Mouse (Mus musculus) neutrophil, adult 5-6 weeks (primary cell): Measurements from ENCODE around the gene Theg. TPM values are rescaled to one million over a fixed set of nuclear protein-coding genes. Genes with fewer than 3 reads are reported as not detected.

Experiments used
- ATAC-seq: fragments of 151-379, 151-347 bp; 2 replicates; pipeline ENCODE4 v1.8.0; 2017; ENCODE audit warnings: mild to moderate bottlenecking, moderate TSS enrichment; ENCODE audit not compliant: insufficient number of reproducible peaks, poor library complexity, low FRiP score, severe bottlenecking; ENCODE audit errors: extremely low read depth
- total RNA-seq: library from RNA; stranded (forward); fragments of 200-1000 nt; gene quantifications from 2 replicates; pipeline ENCODE4 v1.2.3, GENCODE M21; 2017

Theg gene
- total RNA-seq, 1 experiment from 2014 or later: not detected

DNA sequence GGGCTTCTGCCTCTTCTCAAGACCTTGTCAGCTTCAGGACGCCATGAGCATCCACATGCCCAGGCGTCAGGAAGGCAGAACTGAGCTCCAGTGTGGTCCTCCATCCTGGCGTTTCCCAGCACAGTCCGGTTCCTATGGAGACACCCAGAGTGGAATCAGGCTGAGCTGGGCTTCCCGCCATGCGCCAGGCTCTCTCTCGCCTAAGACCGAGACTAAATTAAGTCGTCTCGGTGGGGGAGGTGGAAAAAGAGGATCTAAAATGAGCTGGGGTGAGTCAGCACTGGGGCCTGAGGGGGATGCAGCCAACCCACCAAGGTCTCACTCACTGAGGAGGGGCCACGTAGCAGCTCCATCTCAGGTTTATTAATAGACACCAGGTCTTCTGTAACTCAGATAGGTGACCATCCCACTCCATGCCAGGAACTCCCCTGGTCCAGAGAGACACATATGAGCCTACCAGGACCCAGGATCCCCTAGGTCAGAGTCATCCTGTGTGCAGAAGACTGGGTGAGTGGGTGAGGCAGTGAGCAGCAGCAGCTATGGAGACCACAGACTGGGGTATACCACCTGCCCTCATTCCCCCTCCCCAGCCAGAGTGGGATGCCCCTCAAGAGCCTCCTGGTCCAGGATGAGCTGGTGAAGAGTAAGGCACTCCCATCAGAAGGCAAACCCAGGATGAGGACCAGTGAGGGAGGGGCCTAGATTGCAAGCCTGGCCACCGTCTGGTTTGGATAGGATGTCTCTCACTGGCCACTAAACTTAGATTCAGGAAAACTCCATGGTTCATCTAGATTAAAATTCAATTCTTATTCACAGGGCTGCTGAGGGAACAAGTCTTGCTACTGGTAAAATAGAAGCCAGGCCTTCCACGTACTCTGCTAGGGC is 10.2 kb upstream of the Theg start:
- no peak for ATAC-seq

DNA sequence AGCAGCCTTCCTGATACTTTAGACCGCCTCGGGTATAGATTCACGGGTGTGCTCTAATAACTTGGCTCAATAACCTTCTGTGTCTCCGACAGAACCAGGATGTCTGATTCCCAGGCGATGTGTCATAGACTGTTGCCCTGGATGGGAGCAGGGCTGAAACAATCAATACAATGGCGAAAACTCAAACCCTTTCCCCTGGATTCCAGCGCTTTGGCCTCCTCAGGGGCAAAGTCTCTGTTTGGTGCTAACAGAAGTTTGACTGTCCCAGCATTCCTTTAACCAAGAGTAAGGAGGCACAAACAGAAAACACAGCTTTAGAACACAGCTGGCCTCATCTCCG is 8.4 kb upstream of the Theg start:
- no peak for ATAC-seq

DNA sequence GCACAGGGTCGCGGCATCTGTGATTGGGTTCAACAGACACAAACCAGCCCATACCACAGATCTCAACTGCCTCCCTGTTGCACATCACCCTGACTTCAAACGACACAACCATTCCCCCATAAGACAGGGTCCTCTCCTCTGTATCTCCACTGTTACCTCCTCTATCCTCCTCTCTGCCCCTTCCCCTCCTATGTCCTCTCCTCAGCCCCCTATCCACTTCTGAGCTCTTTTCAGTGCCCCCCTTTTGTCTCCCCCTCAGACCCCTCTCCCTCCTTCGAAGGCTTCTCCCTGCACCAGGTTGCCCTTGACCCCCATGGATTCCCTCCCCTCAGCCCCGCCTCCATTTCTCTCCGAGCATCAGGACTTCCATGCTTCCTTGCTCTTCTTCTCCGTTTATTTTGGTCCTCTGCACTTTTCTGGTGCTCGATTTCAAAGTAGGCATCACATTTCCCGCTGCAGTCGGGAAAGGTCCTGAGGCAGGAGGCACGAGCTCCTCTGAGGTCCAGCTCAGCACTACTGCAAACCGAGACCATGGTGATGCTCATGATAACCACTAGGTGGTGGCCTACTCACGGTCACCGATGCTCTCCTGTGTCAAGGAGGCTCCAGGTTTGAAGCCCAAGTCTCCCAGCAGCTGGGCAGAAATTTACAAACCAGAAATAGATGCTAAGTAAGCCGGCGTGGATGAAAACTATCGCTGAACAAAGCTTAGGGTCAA is 7.9 kb upstream of the Theg start:
- ATAC-seq: peak; percentile 60

DNA sequence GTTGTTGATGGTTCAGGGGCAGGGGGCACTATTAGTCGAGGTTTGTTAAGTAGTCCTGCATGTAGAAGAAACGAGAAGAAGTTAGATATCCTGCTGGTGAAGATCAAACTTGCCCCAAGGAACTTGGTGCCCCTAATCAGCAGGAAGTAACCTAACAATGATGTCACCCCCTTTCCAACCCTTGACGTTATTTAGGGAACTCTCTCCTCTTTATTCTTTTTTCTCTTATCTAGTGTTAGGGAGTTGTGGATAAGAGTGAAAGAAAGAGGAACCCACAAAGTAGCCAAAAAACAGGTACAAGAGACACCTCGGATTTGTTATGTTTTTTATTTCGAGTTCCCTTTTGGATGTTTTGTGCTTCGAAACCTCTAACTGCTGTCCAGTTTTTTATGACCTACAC is 7.0 kb upstream of the Theg start:
- ATAC-seq: no peak

DNA sequence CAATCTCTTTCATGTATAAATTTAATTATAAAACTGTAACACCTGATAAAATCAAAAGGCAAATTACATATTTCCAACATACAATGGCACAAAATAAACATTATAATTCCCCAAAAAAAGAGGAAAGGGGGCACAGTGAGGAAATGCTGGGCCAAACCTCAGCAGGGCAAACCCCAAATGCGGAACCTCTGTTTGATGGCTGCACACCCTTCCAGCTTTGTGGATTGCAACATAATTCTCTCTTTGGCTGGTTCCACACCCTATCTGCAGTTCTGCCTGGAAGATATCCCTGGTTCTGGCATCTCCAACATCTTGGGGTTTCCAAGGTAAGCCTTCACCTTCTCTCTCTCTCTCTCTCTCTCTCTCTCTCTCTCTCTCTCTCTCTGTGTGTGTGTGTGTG is 3.6 kb upstream of the Theg start:
- ATAC-seq: no peak

DNA sequence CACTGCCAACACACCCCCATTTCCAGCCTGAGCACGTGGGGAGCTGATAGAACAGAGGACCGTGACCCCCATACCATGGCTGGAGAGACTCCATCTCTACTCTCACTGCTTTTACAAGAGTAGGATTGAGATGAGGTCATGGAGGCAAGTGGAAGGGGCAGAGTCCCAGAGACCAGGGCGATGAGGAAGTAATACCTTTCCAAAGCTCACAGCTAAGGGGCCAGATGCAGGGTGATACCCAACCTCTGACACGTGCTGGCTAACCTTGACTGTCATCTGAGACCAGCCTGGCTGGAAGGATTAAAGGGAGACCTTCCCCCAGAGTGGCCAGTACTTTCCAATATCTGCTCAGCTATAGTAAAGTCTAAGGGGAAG is 608 bp upstream of the Theg start:
- ATAC-seq: no peak

DNA sequence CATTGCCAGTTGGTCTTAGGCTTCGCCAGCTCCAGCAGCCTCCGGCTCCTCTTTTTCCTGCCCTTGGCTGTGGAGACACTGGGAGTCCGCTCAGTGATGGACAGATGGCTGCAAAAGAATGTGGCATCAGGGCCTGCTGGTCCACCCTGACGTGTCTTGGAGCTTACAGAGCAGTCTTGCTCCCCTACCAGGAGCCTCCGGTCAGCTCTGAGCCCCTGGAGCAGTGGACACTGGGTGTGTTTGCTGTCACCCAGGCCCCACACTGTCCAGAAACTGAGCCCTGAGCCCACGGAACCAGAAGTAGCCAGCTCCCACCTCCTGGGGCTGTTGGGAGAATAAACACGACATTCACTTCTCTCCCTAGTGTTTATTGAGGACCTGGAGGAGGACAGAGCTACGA is 888 bp downstream of the Theg start:
- ATAC-seq: no peak

DNA sequence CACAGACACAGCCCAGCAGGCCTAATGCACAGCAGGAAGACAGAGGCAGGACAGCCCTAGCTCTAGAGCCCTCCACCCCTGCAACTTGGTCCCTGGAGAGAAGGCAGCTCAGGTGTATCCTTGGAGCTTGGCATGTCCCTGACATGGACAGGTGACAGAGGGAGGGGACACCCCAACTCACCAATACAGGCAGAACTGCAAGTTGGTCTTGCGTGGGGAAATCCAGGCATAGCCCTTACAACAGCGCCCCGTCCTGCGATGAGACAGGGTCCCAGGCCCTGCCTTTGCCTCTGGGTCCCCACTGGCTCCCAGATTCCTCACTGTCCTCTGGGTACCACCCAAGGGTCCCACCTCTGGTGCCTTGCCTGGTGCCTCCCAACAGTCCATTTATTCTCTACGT is 1.4 kb downstream of the Theg start:
- no peak for ATAC-seq

DNA sequence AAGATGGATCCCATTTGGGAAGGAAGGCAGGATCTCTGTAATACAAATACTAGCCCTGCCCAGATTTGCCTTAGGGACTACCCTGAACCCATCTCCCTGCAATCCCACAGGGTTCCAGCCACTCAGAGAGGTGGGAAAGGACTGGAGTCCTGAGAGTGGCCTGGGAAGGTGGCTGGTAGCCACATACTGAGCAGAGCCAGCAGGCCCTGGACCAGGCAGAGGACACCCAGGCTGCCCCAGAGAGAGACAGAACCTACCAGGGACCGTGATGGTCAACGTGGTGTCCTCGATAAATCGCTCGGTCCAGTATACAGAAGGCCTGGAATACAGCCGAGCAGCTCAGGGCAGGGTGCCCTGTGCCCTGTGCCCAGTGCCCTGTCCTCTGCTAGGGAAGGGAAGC is 2.0 kb downstream of the Theg start:
- no peak for ATAC-seq

DNA sequence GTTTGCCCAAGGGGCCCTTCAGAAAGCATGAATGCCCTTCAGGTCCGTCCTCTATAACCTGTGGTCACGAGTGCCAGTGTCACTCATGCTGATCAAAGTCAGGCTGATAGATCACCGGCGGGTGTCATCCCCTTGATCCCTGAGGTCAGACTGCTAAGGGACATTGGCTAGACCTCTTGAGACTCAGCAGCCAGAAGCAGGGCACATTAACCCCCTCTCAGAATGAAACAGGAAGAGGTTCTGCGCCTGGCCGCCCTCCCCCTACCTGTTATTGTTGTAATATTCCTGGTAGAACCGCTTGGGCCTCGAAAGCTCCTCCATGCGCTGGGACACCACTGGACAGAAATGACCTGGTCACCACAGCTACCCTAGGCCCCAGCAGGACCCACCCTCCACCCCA is 2.7 kb downstream of the Theg start:
- peak; percentile 33; the same call in 1 of the 2 replicates for ATAC-seq

DNA sequence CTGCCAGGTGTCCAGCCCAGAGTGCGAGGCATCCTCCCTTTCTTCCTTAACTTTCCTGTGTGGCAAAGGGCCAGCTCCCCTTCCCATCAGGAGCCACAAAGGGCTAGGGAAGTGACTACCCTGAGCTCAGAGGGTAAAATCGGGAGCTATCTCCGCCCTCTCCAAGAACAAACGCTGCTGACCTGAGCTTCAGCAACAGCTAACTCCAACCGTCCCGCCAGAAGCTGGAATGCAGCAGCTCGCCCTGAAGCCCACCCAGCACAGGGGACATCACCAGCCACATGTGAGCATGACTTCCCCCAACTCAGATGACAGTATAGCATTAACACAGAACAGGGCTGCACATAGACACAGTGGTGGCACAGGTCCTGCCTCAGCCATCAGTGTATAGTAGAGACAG is 3.1 kb downstream of the Theg start:
- ATAC-seq: no peak

DNA sequence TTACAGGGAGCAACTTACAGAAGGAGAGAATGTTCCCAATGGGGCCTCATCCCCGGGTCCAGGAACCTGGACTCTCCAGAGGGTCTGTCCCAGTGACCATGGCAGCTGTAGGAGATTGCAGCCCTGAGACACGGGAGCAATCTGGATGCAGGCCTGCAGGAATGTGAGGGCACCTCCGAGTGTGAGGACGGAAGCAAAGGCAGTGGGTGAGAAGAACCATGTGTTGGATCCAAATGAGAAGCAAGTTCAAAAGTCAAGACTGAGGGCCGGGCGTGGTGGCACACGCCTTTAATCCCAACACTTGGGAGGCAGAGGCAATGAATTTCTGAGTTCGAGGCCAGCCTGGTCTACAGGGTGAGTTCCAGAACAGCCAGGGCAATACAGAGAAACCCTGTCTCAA is 5.6 kb downstream of the Theg start:
- ATAC-seq: no peak

DNA sequence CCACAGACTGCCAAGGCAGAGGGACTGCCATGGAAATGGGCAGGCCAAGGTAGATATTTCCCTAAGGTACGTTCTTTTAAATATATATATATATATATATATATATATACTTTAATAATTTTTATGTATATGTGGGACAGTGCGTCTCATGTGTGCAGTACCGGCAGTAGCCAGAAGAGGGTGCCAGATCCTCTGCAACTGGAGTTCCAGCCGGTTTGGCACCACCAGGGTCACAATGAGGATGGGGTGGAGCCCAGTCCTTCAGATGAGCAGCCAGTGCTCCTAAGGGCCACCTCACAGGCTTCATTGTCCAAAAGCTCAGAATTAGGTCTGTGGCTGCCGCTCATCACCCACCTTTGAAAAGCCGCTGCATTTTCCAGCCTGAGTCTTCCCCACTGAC is 6.3 kb downstream of the Theg start:
- ATAC-seq: no peak

DNA sequence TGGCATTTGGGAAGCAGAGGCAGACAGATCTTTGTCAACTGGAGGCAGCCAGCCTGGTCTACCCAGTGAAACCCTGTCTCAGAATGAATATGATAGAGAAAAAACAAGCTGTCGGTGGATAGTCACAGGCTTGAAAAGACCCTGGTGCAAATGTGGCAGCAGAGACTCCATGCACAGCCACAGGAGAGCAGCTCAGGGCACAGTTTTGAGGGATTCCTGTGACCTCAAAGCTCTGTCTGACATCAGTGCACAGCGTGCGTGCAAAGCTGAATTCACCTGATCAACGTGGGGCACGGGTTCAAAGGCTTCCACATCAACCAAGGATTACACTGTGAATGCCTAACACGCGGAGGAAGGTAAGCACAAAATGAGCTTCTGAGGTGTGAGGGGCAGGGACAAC is 6.8 kb downstream of the Theg start:
- no peak for ATAC-seq

DNA sequence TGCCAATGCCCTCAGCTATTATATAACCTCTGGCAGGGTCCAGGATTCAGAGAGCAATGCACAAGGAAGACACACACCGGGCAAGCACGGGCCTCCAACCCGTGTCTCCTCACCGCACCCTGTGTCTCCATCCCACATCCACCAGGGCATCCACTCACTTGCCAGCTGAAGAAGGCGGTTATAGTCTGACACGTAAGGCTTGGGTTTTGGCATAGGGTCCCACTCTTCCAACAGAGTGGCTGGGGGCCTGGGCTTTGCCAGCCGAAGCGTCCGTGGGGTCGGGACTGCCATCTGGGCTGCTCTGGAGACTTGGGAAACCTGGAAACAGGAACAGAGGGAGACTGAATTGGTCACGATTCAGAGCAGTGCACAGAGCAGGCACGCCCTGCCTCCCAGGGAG is 7.3 kb downstream of the Theg start:
- no peak for ATAC-seq

DNA sequence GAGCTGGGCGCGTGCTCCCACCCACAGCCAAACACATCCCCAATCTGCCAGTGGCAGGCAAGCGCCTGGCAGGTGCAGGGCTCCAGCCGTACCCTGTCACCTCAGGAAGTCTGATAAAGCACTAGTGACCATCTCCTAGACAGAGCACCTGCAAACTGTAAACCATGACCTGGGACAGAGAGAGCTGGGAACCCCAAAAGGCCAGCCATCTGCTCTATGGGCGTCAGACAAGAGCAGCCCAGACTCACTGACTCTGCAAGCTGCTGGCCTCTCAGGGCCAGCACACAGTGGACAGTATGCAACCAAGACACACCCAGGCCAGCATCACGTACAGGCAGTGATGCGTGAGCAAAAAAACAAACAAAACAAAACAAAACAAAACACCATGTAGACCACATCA is 8.2 kb downstream of the Theg start:
- no peak for ATAC-seq

DNA sequence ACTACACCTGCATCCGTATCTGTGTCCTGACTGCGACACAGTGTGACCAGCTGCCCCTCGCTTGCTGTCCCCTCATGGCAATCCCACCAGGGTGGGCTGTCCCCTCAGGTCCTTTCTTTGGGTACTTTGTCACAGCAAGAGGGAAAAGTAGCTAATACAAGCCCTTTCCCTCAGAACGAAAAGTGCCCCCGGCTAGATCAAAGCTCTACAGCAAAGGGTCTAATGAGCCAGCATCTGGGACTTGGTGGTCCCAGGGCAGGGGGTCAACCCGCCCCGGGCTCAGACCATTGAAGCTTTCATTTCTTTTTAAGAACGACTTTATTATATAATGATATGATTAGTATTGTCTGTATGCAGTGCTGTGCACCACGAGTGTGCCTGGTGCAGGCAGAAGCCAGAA is 8.9 kb downstream of the Theg start:
- no peak for ATAC-seq

DNA sequence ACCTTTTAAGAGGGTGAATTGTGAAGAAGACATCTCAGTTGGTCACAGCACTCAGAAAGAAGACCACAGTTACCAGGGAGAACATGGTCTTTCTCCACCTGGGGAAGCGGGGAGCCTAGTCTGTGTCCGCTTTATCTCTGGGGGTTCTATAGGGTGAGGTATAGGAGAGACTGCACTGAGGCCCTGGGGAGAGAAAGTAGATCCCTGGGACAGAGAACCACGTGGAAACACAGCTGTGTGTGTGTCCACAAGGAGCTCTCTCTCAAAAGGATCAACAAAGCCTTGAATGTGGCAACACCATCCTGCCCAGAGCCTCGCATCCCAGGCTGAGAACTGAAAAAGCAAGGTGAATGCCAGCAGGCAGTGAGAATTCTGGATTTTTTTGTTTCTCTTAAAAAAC is 9.8 kb downstream of the Theg start:
- no peak for ATAC-seq

DNA sequence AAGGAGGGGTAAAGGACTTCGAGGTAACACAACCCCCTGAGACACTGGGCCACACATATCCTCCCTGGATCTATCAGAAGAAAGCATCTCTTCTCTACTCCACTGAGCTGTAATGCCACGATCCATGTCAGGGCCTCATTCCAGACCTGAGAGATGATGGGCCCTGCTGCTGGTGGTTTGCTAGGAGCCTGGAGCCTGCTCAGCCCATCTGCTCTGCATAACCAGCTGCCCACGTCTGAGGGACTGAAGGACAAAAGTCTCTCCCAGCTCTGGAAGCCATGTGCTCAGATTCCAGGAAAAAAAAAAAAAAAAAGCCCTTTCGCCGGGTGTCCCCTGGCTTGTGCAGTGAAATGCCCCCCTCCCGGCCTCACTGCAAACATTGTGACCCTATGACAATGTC is 11.4 kb downstream of the Theg start:
- ATAC-seq: no peak

DNA sequence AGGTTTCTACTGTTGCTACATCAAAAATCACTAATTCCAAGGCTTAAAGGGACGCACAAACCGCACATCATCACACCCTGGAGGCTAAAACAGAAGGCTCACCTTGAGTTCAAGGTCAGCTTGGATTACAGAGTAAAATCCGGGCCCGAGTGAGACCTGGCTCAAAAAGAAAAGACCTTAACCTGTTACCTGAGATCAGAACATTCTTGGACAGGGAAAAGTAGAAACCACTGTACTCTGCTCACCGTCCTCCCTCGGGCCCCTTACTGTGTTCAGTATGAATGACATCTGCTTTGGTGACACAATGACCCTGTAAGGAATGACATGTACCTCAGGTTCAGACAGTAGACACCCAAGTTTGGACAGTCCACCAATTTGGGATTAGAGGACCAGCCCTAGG is 12.3 kb downstream of the Theg start:
- no peak for ATAC-seq

DNA sequence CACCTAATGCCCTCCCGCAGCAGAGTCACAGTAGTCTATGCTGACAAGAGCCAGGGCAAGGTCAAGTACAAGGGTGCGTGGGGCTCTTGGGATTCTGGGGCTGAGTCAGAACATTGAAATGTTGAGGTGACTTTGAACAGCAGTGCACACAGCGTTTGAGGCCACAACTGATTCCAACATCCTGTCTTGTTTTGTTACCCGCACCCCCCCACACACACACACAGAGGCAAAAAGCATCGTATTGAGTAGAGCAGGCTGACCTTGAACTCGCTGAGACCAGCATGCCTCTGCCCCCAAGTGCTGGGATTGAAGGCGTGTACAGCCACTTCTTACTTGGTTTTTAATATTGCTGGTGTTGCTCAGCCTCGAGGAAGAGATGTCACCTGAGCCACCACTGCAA is 12.8 kb downstream of the Theg start:
- no peak for ATAC-seq
